Mouse (Mus musculus) megakaryocyte, embryonic 14.5 days (primary cell): ENCODE measurements around the gene Pcdh11x.

Experiments used
- FLI1 ChIP-seq: IDR thresholded peaks from 2 replicates; pipeline ENCODE4 v1.6.1; 2012; ENCODE audit warnings: low read length, inconsistent platforms, mixed read lengths
- GATA1 ChIP-seq: IDR thresholded peaks from 3 replicates; pipeline ENCODE4 v1.6.1; 2012; ENCODE audit warnings: mixed read lengths, low read length, inconsistent platforms, borderline replicate concordance

DNA sequence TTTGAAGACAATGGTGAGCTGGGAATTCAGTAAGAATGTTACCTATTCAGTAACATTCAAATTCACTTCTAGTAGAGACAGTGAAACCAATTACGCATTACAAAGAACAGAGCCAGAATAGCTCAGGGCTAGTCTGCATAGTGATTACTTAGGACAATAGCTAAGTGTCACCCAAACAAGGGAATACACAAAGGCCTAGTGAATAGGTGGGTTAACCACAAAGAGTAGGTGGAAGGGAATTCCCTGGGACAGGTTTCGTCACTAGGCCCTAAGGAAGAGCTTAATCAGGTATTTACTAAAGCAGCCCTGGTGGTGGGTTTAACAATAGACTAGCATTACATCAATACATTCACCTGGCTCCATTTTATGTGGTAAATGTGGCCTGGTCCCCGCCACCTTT is 654.5 kb downstream of the Pcdh11x start:
- TF ChIP-seq FLI1 (no peak), GATA1 (no peak)
